Mouse (Mus musculus) urinary bladder, postnatal 36 days (tissue): ENCODE measurements around the gene Lgals9.
A peak's percentile ranks its signal among the peaks of the same experiment; 100 is the strongest.

Source experiments
- DNase-seq, 2 experiments: peaks; one replicate each; pipeline ENCODE4 v3.0.0; 2022; ENCODE audit warnings: low spot score in 2 of 2, mixed read lengths in 1 of 2

The Lgals9 gene

GRCm38 (mm10) chr11:78984483-78985177 lies at the start of gene Lgals9:
TSS of gene Lgals9 (minus strand) at chr11:78984946.
- peak; percentile 43 to 73 for DNase-seq

DNA sequence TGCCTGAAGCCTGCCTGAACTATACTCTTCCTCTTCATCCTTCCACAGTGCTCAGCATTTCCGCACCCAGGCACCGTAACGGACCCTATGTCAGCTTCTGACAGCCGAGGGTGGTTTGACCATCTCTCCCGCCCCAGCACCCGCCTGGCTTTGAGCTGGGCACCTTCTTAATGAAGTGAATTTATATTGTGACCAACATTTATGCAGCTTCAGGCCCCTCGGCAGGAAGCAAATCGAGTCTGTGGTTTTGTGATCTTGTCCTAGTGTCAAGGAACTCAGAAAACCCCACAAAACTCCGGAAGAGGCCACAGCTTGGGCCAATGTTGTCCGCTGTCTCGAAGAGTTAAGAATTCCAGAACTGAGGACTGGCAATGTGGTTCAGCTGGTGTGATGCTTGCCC lies 48.9 kb upstream of the Lgals9 start:
- DNase-seq, result no peak

GRCm38 (mm10) chr11:79033021-79033420 lies 48.3 kb upstream of the Lgals9 start:
- no peak for DNase-seq

DNA sequence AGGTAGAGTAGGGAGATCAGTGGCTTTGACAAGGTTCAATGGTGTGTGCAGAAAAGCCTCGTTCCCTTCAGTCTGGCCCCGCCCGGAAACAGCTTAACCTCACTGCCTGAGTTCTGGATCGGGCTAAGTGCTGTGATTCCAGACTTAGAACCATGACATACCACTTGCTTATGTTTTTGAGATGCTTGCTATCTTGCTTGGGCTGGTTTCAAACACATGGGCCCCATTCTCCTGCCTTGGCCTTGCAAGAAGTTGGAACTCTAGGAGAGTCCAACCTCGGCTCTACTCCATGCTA lies 46.7 kb upstream of the Lgals9 start:
- DNase-seq, result no peak

- peak; percentile 78 to 87 for DNase-seq
These were observed 46.1 kb upstream of the Lgals9 start for GRCm38 (mm10) chr11:79030570-79031451.

- DNase-seq, result no peak
These were observed 39.0 kb upstream of the Lgals9 start for GRCm38 (mm10) chr11:79023751-79024150.

GRCm38 (mm10) chr11:79023342-79023741 lies 38.6 kb upstream of the Lgals9 start:
- no peak for DNase-seq

DNA sequence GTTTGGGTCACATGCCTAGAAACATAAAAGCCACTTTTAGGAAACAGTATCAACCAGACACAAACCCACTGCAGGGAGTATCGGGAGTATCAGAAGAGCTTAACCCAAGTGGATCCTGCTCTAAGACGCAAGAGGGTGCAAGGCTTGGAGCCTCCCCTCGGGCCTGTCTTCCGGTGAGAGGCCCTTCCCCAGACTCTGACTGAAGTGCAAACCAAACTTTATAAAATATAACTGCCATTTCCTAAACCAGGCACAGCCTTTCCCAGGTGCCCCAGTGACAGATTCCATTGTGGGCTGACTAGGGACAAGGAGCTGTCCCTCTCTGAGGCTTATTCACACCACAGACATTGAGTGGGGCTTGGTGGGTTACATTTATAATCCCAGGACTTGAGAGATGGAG lies 38.1 kb upstream of the Lgals9 start:
- no peak for DNase-seq

GRCm38 (mm10) chr11:79020535-79021045 lies 35.8 kb upstream of the Lgals9 start:
- DNase-seq, result no peak

GRCm38 (mm10) chr11:79019839-79020534 lies 35.2 kb upstream of the Lgals9 start:
- DNase-seq, result peak in 1 of 2 experiments; percentile 36

GRCm38 (mm10) chr11:79018954-79019704 lies 34.4 kb upstream of the Lgals9 start:
- DNase-seq, result peak; percentile 58 to 70

DNA sequence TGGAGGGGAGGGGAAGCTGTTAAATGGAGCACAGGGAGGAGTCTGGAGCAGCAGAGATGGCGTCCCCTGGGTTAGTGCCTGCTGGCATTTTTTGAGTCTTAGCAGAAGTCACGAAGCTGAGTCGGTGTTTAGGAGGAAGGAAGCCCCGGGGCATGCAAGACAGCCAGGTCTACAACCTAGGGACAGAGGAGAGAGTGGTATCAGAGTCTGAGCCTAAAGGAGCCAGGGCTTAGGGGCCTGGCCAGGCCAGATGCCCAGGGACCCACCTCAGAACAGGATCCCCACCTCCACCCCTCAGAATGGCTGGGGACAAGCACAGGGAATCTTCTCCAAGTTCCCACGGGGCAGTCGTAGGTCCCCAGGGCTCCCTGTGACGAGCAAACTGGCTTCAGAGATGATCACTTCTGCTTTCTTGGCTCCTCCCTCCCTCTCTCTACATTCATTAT lies 32.4 kb upstream of the Lgals9 start:
- no peak for DNase-seq

- no peak for DNase-seq
These were observed 31.5 kb upstream of the Lgals9 start for GRCm38 (mm10) chr11:79016236-79016635.

DNA sequence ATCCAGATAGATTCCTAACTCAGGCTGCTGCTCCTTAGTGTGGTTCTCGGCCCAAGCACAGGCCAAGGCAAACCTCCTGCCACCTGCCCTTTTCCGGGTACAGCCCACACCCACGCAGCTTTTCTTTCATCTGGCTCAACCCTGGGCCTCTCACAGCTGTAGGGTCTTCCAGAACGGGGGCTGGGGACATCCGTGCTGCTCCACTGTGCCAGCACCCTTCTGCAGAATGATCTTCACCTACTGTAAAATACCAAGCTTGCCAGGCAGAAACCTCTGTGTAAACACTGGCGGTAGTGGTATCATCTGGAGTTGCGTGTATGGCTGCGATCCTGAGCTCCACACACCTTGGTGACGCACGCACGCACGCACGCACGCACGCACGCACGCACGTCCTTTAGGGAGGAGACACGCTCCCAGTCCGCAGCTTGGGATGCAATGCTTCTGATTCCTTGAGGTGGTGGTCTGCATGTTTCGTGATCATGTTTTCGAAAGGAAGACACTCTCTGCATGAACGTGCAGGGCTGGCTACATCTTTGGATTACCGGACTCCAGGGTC lies 31.0 kb upstream of the Lgals9 start:
- DNase-seq, result no peak

GRCm38 (mm10) chr11:79014602-79015325 lies 30.0 kb upstream of the Lgals9 start:
- no peak for DNase-seq

GRCm38 (mm10) chr11:79013806-79014205 lies 29.1 kb upstream of the Lgals9 start:
- DNase-seq, result no peak

DNA sequence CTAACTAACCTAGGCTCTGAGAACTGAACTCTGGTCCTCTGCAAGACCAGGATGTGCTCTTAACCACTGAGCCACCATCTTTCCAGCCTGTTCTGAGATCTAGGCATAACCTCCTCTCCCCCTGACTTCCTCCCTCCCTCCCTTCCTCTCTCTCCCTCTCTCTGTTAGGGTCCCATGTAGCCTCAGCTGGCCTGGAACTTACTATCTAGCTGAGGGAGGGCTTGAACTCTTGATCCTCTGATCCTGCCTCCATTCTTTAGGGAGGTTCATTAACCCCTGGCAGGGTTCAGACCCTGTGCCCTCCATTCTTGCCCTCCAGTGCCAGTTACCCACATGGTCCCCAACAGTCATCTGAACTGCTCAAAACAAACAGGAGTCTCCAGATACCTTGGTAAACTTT lies 28.3 kb upstream of the Lgals9 start:
- no peak for DNase-seq

- no peak for DNase-seq
These were observed 27.8 kb upstream of the Lgals9 start for GRCm38 (mm10) chr11:79012529-79012928.

DNA sequence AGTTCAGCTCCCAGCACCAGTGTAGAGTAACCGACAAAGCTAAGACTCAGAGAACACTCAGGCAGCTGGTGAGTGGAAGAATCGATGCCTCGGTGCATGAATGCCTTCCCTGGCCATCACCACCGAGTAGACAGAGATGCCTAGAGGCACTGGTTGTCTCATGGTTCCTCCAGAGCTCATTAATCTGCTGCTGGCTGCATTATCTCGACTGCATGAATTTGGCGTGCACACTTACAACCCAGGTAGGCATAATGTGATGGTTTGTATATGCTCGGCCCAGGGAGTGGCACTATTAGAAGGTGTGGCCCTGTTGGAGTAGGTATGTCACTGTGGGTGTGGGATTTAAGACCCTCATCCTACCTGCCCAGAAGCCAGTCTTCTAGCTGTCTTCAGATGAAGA lies 24.1 kb upstream of the Lgals9 start:
- DNase-seq, result no peak

- no peak for DNase-seq
These were observed 23.4 kb upstream of the Lgals9 start for GRCm38 (mm10) chr11:79008007-79008775.
